Mouse (Mus musculus) CH12.LX (cell line): ENCODE results near the gene Mier3. TPM values are rescaled to one million over a fixed set of nuclear protein-coding genes. Genes with fewer than 3 reads are reported as not detected.

Experiments
- DNase-seq: peaks from one replicate; pipeline ENCODE4 v3.0.0-alpha.2; 2013; ENCODE audit errors: extremely low read depth
- H3K27ac ChIP-seq: 2 replicates; pipeline ENCODE4 v1.5.1; 2012; ENCODE audit warnings: low read depth, mild to moderate bottlenecking, control low read depth, moderate library complexity; ENCODE audit not compliant: insufficient read depth
- H3K27me3 ChIP-seq: replicated peaks from 2 replicates; pipeline ENCODE3; 2012; ENCODE audit warnings: inconsistent platforms
- H3K36me3 ChIP-seq, 2 experiments: replicated peaks in 1 of 2; 2 replicates each; pipeline versions ENCODE3 to v1.6.1; 2012; ENCODE audit warnings: inconsistent platforms in 1 of 2, low read length in 1 of 2, mild to moderate bottlenecking in 1 of 2, mixed read lengths in 1 of 2, moderate library complexity in 1 of 2; ENCODE audit not compliant: control insufficient read depth in 1 of 2, insufficient read depth in 1 of 2
- H3K4me1 ChIP-seq, 2 experiments: 2 replicates each; pipeline ENCODE4 v1.6.1; 2012; ENCODE audit warnings: inconsistent platforms in 1 of 2, moderate library complexity in 1 of 2; ENCODE audit not compliant: insufficient read depth in 2 of 2, control insufficient read depth in 1 of 2
- H3K4me2 ChIP-seq: 2 replicates; pipeline ENCODE4 v1.6.1; 2012; ENCODE audit warnings: low read depth, mild to moderate bottlenecking, control low read depth; ENCODE audit not compliant: poor library complexity, insufficient read depth, severe bottlenecking
- H3K4me3 ChIP-seq, 3 experiments: fragments of 150-350 bp in 1 of 3; sonication (generic) in 1 of 3; replicated peaks in 1 of 3; 2 replicates each; pipeline versions ENCODE3 to v1.5.1; 2011 to 2012; ENCODE audit warnings: low read depth in 2 of 3, low read length in 2 of 3, mild to moderate bottlenecking in 2 of 3, moderate library complexity in 2 of 3, control low read depth in 1 of 3, improper control_type of control experiment in 1 of 3, inconsistent platforms in 1 of 3, mixed read lengths in 1 of 3; ENCODE audit not compliant: poor library complexity in 1 of 3
- H3K79me2 ChIP-seq: replicated peaks from 2 replicates; pipeline ENCODE4 v1.6.1; 2012; ENCODE audit warnings: mild to moderate bottlenecking, moderate library complexity; ENCODE audit not compliant: control insufficient read depth, poor library complexity, insufficient read depth, severe bottlenecking; ENCODE audit errors: extremely low read depth
- H3K9ac ChIP-seq: 2 replicates; pipeline ENCODE4 v1.6.1; 2012; ENCODE audit warnings: low read depth, mild to moderate bottlenecking, control low read depth, moderate library complexity; ENCODE audit not compliant: insufficient read depth
- H3K9me3 ChIP-seq: replicated peaks from 2 replicates; pipeline ENCODE3; 2012; ENCODE audit warnings: low read length, inconsistent platforms, mixed read lengths
- EP300 ChIP-seq: IDR thresholded peaks from 2 replicates; pipeline ENCODE4 v1.6.1; 2011; ENCODE audit warnings: low read length, improper control_type of control experiment
- ETS1 ChIP-seq: conservative IDR thresholded peaks from 2 replicates; pipeline ENCODE4 v1.6.1; 2012; ENCODE audit warnings: low read depth, mild to moderate bottlenecking, inconsistent platforms, low read length, improper control_type of control experiment, moderate library complexity
- GABPA ChIP-seq: IDR thresholded peaks from 2 replicates; pipeline ENCODE4 v1.6.1; 2012; ENCODE audit warnings: low read depth, low read length, improper control_type of control experiment, inconsistent platforms; ENCODE audit not compliant: insufficient replicate concordance
- IRF4 ChIP-seq: IDR thresholded peaks from 2 replicates; pipeline ENCODE4 v1.6.1; 2014; ENCODE audit warnings: low read depth, mild to moderate bottlenecking, inconsistent platforms, low read length, improper control_type of control experiment
- MAFK ChIP-seq: IDR thresholded peaks from 2 replicates; pipeline ENCODE4 v1.6.1; 2011; ENCODE audit warnings: low read length, improper control_type of control experiment; ENCODE audit not compliant: insufficient replicate concordance
- MAX ChIP-seq: IDR thresholded peaks from 2 replicates; pipeline ENCODE4 v1.6.1; 2011; ENCODE audit warnings: low read length, improper control_type of control experiment
- NELFE ChIP-seq: IDR thresholded peaks from 2 replicates; pipeline ENCODE4 v1.6.1; 2011; ENCODE audit warnings: low read depth, low read length, improper control_type of control experiment
- NRF1 ChIP-seq: IDR thresholded peaks from 2 replicates; pipeline ENCODE4 v1.6.1; 2014; ENCODE audit warnings: low read depth, mild to moderate bottlenecking, inconsistent platforms, low read length, improper control_type of control experiment, moderate library complexity
- PAX5 ChIP-seq: IDR thresholded peaks from 2 replicates; pipeline ENCODE4 v1.6.1; 2012; ENCODE audit warnings: low read length, inconsistent platforms, mixed read lengths
- POLR2A ChIP-seq: IDR thresholded peaks from 2 replicates; pipeline ENCODE4 v1.6.1; 2011; ENCODE audit warnings: low read depth, mild to moderate bottlenecking, improper control_type of control experiment, low read length
- POLR2AphosphoS2 ChIP-seq: IDR thresholded peaks from 2 replicates; pipeline ENCODE4 v1.6.1; 2011; ENCODE audit warnings: low read depth, low read length, improper control_type of control experiment
- TCF12 ChIP-seq: IDR thresholded peaks from 2 replicates; pipeline ENCODE4 v1.6.1; 2014; ENCODE audit warnings: low read depth, mild to moderate bottlenecking, inconsistent platforms, low read length, improper control_type of control experiment
- UBTF ChIP-seq: IDR thresholded peaks from 2 replicates; pipeline ENCODE4 v1.6.1; 2012; ENCODE audit warnings: low read depth, mild to moderate bottlenecking, inconsistent platforms, low read length, improper control_type of control experiment, moderate library complexity
- USF2 ChIP-seq: conservative IDR thresholded peaks from 2 replicates; pipeline ENCODE4 v1.6.1; 2011; ENCODE audit warnings: low read depth, low read length, improper control_type of control experiment
- ZC3H11A ChIP-seq: IDR thresholded peaks from 2 replicates; pipeline ENCODE4 v1.6.1; 2012; ENCODE audit warnings: low read depth, mild to moderate bottlenecking, inconsistent platforms, low read length, improper control_type of control experiment
- ZMIZ1 ChIP-seq: IDR thresholded peaks from 2 replicates; pipeline ENCODE4 v1.6.1; 2012; ENCODE audit warnings: low read depth, mild to moderate bottlenecking, inconsistent platforms, low read length, improper control_type of control experiment
- ZNF384 ChIP-seq: IDR thresholded peaks from 2 replicates; pipeline ENCODE4 v1.6.1; 2012; ENCODE audit warnings: low read depth, low read length, improper control_type of control experiment, inconsistent platforms
- dilution Hi-C: fragments of 300-500 bp; cut with MboI; formaldehyde crosslinking; loops from 2 replicates; pipeline ENCODE4 v1.14.3; 2020; ENCODE audit warnings: low sequenced_read_pairs; ENCODE audit not compliant: extremely low pct_unique_long_range_greater_than_20kb, extremely low pct_ligation_motif_present
- in situ Hi-C: fragments of 300-500 bp; cut with MboI; formaldehyde crosslinking; loops from 3 replicates; pipeline ENCODE4 v1.14.3; 2019; ENCODE audit warnings: low sequenced_read_pairs, low pct_ligation_motif_present, low pct_unique_long_range_greater_than_20kb, mixed read lengths
- polyA plus RNA-seq: library from polyadenylated mRNA; unstranded; fragments of >175 nt; gene quantifications from 2 replicates; pipeline ENCODE4 v1.2.1, GENCODE M21; 2012; ENCODE audit warnings: low read depth; ENCODE audit not compliant: insufficient read length
- total RNA-seq, 2 experiments: library from RNA; depleted of rRNA; stranded (reverse); fragments of 300-350 nt in 1 of 2; fragments of >200 nt in 1 of 2; gene quantifications; 2 replicates each; pipeline ENCODE4 v1.2.3; 2012 to 2014

The Mier3 gene
- total and polyA plus RNA-seq, 3 experiments = 3.3 to 7.3 (median 7.0) TPM

DNA sequence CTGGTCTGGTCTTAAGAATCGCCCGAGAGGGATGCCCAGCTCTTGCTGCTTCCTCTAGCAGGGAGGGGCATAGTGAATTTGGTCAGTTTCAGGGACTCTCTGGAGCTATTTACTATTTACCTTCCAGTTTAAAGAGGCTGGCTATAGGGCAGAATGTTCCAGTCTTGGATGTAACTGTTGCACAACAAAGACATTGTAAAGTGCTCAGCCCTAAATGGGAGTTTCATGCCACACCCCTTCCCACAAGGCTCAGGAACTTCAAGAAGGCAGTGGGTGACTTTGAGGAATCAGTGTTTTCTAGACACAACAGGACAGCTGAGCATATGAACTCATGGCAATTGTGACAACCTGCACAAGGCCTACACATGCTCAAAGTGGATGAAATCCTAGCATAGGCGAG is 3.9 kb upstream of the Mier3 start:
- peaks cover 19% of the 10 kb centered on the region for H3K9me3 ChIP-seq
- no peak overlapping the region for H3K9ac ChIP-seq
- H3K4me1 ChIP-seq = no peaks in the 10 kb centered on the region
- no peak overlapping the region for H3K4me3 ChIP-seq
- no peak overlapping the region for H3K27ac ChIP-seq
- no peaks in the 10 kb centered on the region for H3K79me2 ChIP-seq
- TF ChIP-seq EP300 = no peak
- no peak for TF ChIP-seq IRF4
- no peak for TF ChIP-seq ETS1
- no peak for TF ChIP-seq PAX5
- no peak for TF ChIP-seq MAFK
- no peak for TF ChIP-seq POLR2AphosphoS2
- TF ChIP-seq UBTF = no peak
- no peak for TF ChIP-seq TCF12
- no peak for TF ChIP-seq NELFE
- no peak for TF ChIP-seq ZMIZ1
- no peak for TF ChIP-seq USF2
- TF ChIP-seq GABPA = no peak
- H3K27me3 ChIP-seq = peaks cover 1% of the 10 kb centered on the region
- DNase-seq = no peak
- in situ Hi-C loops (no loop called here), dilution Hi-C loops (no loop called here)
- no peaks in the 10 kb centered on the region for H3K36me3 ChIP-seq
- no peak overlapping the region for H3K4me2 ChIP-seq

DNA sequence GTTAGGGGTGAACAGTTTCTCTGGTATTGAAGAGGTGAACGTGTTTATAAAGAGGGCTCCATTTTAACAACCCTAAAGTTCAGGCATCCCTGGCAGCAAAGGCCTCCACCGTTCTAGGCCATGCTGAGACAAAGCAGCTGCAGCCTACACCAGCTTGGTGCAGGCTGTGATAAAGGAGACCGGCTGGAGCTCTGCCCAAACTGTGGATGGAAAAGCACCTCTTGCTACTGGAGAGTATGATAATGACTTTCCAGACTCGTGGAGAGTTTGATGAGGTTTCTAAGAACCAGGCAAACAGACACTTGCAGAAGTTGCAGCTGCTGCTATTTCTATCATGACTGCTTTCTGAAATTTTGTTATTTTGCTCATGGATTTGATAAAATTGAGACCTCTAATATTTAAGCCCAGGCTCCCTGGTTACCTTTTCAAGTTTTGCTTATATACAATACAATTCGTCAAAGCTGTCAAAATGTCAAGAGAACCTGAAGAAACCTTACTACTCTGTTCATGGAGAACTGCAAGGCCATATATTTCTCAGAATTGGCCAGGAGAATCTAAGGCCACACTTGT is 3.4 kb downstream of the Mier3 start:
- no peak overlapping the region for H3K4me2 ChIP-seq
- no peaks in the 10 kb centered on the region for H3K79me2 ChIP-seq
- in situ Hi-C loops (no loop called here), dilution Hi-C loops (no loop called here)
- no peaks in the 10 kb centered on the region for H3K9me3 ChIP-seq
- no peak overlapping the region for H3K9ac ChIP-seq
- H3K4me3 ChIP-seq = no peak overlapping the region
- H3K27ac ChIP-seq = no peak overlapping the region
- peaks cover 0 to 7% of the 10 kb centered on the region in 2 experiments; a peak in 2 of 4 replicates for H3K4me1 ChIP-seq
- TF ChIP-seq NRF1 (no peak), POLR2AphosphoS2 (no peak), ZNF384 (no peak), ZC3H11A (no peak), ZMIZ1 (no peak), GABPA (no peak), EP300 (no peak), MAX (no peak), POLR2A (no peak), IRF4 (no peak)
- no peak for DNase-seq
- H3K27me3 ChIP-seq = peaks cover 17% of the 10 kb centered on the region
- no peaks in the 10 kb centered on the region for H3K36me3 ChIP-seq
